Mouse (Mus musculus): ENCODE measurements at regions not wholly inside any gene's neighbourhood (a gene's known extent, or its start where the extent isn't known, plus 50 kb on each side); places are given as distances from the start of the nearest gene placed in this dataset.

DNA sequence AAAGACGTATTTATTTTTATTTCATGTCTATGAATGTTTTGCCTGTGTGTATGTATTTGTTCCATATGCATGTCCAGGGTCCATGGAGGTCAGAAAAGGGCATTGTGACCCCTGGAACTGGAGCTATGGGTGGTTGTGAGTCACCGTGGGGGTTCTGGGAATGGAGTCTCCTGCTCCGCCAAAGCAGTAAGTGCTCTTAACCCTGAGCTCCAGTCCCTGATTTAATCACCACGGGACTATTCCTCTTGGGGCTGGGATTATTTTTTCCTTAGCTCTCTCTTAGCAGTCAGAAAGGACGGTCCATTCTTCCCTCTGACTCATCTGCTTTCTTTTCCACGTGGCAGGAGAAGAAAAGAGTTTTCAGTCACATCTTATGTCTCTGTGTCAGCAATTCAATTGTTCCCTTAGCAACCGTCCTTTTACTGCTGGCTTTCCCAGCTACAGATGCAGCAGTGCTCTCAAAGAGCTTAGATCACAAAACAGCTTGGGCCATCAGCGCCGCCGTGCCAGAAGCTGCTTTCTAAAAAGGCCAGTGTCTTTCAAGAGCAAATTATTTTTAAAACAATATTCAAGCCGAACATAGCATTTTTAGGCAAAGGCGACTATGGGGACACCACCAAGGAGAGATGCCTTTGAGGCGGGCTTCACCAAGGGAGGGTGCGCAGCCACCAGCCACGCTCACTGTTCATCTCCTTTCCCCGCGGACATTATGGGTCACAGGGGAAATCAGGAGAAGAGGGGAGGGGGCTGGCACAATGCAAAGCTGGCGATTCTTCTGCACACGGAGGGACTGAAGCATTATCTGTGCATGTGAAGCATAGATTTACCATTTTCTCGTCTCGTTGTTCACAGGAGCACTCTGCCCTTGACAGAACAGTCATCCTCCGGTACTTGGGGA is 110.8 kb downstream of the Map3k7 start:
- intact Hi-C loops (cut with DNase I), result no loop called here

DNA sequence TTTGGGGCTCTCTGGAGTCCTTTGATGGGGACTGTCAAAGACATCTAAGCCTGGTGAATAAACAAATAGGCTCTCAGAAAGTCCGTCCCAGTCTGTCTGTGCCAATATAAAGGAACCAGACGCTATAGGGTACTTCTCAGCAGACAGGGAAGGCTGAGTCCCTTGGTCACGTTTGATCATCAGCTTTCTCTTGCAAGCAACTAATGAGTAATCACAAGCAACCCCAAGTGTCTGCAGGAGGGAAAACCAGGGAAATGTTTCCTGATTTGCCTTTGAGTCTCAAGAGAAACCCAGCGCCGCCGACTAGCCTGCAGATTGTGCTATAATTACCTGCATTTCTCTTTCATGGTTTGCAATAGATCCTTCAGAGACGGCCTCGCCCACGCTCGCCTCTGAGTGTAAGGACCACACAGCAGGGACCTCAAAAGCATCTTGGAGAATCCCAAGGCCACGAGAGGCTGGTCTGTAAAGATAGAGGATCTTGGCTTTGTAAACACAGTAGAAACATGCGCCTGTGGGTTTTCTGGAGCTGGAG is 112.6 kb downstream of the Map3k7 start:
- intact Hi-C loops (cut with DNase I), result no loop called here
- DNase-seq, result no peak

More for the DNA sequence above, 110.8 kb downstream of the Map3k7 start:
- DNase-seq, result peak; percentile 43

DNA sequence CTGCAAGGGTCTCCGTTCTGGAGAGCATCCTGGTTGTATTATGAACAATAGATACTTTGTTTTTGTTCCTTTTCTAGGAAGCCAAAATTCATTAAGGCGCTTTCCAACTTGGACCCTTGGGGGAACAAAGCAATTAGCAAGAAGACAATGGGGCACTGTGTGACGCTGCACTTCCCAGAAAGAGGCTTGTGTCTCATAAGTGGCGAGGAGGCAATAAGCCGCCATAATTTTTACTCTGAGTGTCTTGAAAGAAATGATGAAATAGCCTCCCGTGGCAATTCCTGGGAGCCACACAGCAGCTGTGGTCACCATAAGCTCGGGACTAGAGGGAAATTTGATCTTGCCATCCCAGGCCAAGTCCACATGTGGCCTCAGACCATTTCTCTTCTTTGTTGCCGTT is 119.6 kb downstream of the Map3k7 start:
- DNase-seq, result no peak
- intact Hi-C loops (cut with DNase I), result no loop called here

DNA sequence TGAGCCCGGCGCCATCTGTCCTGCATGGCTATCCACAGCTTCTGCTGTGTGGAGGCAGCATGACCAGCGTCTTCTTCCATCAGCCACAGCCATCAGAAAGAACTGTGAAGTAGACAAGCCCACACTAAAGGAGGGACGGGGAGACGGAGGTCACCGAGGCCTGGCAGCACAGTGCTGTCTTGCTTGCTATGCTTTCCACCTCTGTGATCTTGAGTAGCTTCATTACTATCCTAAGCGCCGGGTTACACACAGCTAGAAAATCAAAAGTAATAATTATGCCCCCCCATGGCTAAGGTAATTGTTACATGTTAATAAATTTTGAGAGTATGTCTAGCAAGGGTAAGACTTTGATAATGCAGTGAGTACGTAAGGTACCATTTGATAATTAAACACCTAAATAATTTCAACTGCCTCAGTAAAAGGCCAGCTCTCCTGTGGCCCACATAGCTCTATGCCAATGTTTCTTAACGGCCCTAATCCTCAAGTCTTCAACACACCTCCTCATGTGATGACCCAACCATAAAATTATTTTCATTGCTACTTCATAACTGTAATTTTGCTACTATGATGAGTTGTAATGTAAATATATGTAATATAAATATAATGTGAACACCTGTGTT is 120.5 kb downstream of the Map3k7 start:
- intact Hi-C loops (cut with DNase I), result no loop called here
- DNase-seq, result no peak

DNA sequence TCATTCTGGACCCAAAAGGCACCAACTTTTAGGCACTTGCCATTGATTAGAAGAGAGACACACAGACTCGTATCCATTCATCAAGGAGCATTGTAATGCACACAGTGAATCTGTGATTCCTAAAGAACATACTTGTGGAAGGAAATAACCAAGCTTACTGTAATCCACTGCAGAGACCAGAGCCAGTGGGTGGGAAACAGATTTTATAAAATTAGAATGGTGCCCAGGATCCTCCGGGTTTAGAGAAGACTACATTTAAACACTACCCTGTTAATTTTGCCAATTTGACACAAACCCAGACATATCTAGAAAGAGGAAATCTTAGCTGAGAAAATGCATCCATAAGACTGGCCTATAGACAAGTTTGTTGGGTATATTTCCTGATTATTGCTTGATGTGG is 121.1 kb downstream of the Map3k7 start:
- intact Hi-C loops (cut with DNase I), result no loop called here
- DNase-seq, result no peak

DNA sequence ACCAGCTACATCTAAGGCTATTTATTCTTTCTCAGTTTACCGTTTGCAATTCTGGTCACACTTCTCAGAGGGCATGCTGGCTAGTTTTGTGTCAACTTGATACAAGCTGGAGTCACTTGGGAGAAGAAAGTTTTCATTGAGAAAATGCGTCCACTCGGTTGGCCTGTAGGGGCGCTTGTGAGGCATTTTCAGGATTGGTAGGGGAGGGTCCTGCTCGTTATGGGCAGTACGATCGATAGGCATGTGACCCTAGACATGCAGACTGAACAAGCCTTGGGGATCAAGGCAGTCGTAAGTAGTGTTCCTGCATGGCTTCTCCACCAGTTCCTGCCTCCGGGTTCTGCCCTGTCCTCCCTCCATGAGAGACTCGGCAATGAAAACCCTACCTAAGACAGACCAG is 127.2 kb downstream of the Map3k7 start:
- intact Hi-C loops (cut with DNase I), result no loop called here
- DNase-seq, result no peak

DNA sequence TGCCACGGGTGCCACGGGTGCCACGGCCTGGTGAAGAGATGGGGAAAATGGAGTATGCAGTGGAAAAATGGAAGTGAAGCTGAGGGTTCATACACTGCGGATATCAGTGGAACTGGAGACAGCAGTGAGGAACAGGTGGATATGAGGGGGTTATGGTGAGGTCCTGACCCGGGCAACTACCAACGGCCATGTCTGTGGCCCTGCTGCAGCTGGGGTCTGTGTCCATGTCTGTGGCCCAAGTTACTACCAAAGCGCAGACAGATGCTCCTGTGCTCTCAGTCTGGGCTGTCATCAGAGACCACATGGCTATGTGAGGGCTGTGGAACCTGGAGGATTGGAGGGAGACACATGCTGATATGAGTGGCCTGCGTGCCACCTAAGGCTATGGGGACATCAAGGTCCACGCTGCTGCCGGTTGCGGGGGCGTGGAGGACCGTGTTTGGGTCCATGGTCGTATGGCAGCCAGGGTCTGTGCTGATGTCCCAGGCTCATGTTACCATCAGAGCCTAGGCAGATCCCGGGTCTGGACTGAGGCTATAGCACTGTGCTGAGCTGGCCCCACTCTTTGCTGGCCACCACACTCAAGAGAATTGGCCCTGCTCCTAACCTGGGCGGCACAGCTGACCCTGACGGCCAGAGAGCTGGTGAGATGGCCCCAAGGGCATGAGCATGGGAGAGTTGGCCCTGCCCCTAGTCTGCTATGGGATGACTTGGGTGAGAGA is 128.6 kb downstream of the Map3k7 start:
- no peak for DNase-seq
- intact Hi-C loops (cut with DNase I), result no loop called here

DNA sequence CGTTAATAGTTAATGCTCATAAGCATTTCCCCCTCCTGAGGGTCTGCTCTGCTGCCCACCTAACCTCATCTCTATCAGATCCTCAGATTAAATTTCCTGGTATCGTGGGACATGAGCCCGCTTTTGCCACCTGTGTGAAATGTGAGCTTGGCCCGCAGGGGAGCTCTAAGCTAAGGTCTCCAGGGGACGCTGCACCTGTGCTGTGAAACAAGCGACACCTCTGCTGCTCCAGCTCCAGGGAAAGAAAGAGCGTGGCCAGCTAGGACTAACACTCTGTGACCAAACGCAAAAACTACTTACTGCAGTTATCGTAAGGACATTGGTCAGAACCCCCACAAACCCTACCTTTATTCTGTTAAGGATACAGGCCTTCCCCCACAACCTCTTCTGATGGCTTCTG is 134.3 kb downstream of the Map3k7 start:
- DNase-seq, result no peak
- intact Hi-C loops (cut with DNase I), result no loop called here

DNA sequence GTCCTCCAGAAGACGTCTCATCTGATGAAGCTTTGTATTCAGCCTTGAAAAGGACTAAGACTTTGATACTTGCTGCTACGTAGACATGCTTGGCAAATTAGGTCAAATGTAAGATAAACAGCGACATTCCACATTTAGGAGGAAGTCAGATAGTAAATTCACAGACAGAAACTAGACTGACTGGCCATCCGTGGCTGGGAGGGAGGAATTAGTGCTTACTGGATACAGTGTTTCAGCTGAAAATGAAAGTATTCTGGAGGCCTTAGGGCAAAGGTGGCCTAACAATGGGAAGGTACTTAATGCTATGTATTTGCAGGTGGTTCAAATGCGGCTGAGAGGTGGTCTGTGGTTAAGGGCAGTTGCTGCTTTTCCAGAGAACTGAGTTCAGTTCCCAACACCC is 137.1 kb downstream of the Map3k7 start:
- intact Hi-C loops (cut with DNase I), result no loop called here
- DNase-seq, result no peak

DNA sequence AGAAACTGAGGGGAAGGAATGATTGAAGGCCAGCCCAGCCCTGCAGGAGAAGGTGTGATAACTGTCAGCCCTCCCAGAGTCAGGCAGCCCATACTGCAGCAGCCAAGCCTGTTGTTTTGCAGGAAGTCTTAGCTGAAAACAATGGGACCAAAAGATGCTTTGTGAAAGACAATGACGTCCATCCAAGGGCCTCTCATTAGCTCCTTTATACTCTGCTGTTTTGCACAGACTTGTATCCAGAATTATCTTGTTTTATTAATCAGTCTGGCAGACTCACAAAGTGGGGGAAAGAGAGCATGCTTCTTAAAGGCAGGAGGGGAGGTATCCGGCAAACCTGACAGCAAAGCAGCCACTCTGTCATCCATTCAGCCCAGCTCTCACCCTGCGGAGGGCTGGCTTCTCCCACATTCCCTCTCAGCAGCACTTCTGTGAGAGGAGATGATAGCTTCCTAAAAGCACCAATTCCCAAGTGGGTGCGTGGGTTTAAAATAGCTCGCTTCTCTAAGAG is 131.9 kb upstream of the Bach2 start:
- intact Hi-C loops (cut with DNase I), result no loop called here
- no peak for DNase-seq

DNA sequence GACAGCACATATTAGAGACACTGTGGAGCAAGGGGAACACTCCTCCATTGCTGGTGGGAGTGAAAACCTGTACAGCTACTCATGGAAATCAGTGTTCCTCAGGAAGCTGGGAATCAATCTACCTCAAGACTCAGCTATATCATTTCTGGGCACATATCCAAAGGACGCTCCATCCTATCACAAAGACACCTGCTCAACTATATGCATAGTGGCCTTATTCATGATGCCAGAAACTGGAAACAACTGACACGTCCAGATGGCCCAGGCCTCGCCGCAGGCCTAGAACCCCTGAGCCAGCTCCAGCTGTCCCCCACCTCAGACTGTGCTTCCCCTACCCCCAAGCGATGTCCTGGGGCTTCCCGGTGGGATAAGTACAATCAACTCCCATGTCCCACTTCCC is 116.3 kb upstream of the Bach2 start:
- intact Hi-C loops (cut with DNase I), result no loop called here

DNA sequence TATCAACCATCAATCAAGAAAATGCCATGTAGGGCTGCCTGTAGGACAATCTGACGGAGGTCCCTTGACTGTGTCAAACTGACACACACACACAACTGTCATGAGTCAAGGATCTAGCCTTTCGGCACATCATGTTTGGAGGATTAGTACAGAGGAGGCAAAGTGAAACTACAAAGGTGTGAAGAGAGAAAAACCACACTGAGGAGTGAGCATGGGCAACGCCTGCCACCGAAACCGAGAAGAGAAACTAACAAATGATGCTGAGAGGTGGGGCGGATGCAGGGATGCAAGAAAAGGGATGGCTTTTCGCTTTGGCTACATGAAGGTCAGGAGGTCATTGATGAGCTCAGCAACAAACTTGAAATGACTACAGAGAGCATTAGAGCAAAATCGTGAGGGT is 111.8 kb upstream of the Bach2 start:
- intact Hi-C loops (cut with DNase I), result no loop called here
- DNase-seq, result no peak

More for the DNA sequence above, 116.3 kb upstream of the Bach2 start:
- peak; percentile 46 for DNase-seq

DNA sequence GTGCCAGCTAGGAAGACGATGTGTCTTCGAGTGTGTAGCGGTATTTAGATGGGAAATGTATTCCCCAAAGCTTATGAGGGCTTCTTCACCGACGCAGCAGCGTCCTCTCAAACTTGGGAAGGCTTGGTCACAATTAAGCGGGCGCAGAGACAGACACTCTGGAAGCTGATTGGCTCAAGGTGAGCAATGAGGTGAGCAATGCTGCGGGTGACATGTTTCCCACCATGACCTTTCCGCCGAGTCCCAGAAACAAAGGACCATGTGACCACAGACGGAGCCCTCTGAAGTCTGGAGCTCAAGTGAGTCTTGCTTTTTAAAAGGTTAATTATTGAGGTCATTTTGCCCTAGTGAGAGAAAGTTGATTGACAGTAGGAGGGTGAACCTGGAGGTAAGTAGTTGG is 108.0 kb upstream of the Bach2 start:
- intact Hi-C loops (cut with DNase I), result no loop called here
- no peak for DNase-seq

DNA sequence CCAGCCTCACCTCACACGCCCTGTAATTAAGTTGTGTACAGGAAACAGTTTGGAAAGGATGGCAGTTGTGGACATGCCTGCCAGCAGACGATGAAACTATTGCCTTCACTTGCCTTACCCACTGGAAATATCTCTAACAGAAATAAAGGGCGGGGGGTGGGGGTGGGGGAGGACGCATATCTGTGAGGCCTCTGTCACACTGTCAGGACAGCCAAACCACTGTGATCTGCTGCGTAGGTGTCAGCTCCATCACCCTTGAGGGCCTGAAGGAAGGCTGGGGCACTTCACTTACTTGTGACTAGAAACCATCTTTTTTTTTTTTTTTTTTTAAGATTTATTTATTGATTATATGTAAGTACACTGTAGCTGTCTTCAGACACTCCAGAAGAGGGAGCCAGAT is 106.8 kb upstream of the Bach2 start:
- no peak for DNase-seq
- intact Hi-C loops (cut with DNase I), result no loop called here

DNA sequence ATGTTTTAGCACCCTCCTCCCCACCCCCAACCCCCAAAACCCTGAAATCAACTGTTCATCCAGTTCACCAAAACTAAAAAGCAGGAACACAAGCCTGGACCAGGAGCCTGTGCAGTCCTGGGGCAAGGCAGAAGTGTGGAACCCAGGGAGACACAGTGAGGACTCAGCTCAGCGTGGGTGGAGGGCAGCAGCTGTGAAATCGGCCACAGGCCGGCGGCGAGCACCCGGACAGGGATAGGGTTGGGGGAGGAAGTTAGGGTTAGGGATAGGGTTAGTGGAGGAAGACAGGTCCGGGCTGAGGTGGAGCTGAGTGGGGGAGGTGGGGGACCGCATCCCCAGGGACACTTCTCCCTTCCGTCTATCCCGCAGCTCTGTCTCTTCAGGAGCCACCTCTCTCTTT is 102.5 kb upstream of the Bach2 start:
- intact Hi-C loops (cut with DNase I), result no loop called here
- no peak for DNase-seq

DNA sequence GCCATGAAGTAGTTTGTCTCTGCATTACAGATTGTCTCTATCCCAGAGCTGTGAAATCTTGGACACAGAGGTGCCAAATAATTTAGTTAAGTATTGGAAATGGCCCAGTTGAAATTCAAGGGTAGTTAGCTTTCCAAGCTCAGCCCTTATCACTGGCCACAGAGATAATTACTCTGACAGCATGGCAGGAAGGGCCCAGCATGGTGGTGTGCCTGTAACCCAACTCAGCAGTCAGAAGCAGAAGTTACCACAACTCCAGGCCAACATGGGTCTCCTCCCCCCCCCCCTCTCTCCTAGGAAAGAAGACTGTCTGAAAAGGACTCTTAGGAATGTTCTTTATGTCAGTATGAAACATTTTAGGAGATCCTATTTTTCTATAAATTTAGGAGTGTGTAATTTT is 101.4 kb upstream of the Bach2 start:
- intact Hi-C loops (cut with DNase I), result no loop called here
- DNase-seq, result peak; percentile 36

DNA sequence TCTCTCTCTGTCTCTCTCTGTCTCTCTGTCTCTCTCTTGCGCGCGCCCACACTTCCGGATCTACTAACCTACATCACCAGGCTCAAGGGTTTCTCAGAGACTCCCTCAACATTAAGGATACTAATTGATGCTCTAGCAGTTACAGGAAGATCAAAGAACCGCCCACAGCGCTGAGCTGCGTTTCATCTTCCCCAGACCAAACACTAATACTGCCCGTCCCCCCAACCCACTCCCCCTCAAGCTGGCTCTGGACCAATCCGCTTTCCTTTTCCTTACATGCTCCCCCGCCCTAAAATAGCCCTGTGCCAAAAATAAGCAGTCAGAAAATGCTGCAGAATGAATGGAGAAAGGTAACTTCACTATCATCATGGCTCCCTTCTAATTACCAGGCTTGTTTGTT is 100.6 kb upstream of the Bach2 start:
- intact Hi-C loops (cut with DNase I), result no loop called here
- DNase-seq, result peak; percentile 55

DNA sequence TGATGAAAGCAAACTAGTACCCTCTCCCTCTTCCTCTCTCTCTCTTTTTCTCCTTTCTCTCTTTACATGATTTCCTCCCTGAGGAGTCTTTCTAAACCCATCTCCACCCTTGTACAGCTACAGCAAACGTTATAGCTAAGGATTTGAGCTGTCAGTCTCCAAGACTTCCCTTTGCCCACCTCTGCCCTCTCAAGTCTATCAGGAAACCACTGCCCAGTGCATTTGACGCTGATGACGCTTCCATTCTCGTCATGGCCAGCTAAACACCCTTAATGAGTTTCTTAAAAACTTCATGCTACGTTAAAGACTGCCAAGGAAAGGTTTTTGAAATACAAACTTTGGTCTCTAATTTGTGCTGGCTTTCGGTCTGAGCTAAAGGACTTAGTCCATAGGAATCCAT is 99.0 kb upstream of the Bach2 start:
- intact Hi-C loops (cut with DNase I), result no loop called here
- no peak for DNase-seq

DNA sequence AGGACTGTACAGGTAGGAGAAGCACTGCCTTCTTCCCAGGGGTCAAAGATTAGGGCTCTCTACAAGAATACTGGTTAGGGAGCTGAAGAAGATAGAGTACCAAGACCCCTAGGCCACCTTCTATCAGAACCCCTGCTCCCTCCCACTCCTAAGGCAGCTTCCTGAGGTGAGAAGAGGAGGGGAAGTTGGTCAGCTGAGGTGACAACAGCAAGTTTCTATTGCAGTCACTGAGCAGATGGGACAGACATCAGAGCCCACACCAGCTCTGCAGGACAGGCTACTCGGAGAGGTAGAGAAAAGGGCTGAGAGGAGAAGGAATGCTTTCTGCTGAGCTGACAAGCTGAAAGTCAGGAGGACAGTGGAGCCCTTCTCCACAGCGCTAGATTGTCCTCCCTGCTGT is 98.5 kb upstream of the Bach2 start:
- intact Hi-C loops (cut with DNase I), result no loop called here
- DNase-seq, result no peak

DNA sequence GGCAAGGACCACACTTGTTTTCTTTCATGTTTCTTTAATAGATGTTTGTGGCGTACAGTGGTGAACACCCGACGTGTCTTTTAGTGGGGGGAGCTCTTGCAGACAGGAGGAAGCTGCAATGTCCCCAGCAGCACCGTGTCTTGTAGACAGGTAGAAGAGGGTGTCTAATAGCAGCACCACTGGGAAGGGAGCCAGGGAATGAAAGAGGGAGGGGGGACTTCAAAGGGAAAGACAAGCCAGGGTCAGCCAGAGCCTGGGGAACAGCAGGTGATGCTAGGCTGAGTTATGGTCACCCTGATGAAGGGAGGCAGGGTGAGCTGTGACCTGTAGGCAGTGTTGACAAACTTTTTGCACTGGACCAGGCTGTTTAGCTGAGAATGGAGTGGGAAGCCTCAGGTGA is 96.4 kb upstream of the Bach2 start:
- DNase-seq, result no peak
- intact Hi-C loops (cut with DNase I), result no loop called here

DNA sequence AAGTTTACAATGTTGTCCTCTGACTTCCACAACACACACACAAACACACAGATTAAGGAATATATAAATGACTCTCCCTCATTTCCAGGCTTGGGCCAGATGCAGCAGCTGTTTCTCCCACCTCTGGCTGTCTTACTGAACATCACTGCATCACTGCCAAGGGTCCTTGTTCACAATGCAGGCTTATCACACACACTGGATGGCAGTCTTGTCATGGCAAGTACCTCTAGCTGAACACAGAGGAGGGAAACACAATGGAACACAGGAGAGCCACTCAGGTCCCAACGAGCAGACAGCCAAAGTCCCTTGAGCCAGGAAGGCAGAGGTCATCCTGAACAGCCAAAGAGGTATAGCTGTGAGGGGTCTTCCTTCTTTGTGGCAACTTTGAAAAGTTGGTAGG is 91.5 kb upstream of the Bach2 start:
- DNase-seq, result no peak
- intact Hi-C loops (cut with DNase I), result no loop called here
